Mouse (Mus musculus) embryonic facial prominence, embryonic 14.5 days (tissue): ENCODE results near the gene Prrt2. TPM values are rescaled to one million over a fixed set of nuclear protein-coding genes. Genes with fewer than 3 reads are reported as not detected.
A peak's percentile ranks its signal among the peaks of the same experiment; 100 is the strongest.

ENCODE experiments used
- ATAC-seq: fragments of 200-750 bp; cut with Nextera tagmentation; 2 replicates; pipeline ENCODE4 v1.8.0; 2017; ENCODE audit warnings: low read depth, moderate number of reproducible peaks, moderate TSS enrichment
- DNase-seq: peaks from one replicate; pipeline ENCODE4 v3.0.0-alpha.2; 2015; ENCODE audit warnings: low spot score
- H3K27ac ChIP-seq: fragments of 300-500 bp; sonication (generic); replicated peaks from 2 replicates; pipeline ENCODE4 v1.5.1; 2014; ENCODE audit warnings: low read depth, mild to moderate bottlenecking, low read length, moderate library complexity
- H3K27me3 ChIP-seq: fragments of 300-500 bp; sonication (generic); replicated peaks from 2 replicates; pipeline ENCODE4 v1.6.1; 2014; ENCODE audit warnings: low read length; ENCODE audit not compliant: control insufficient read depth, insufficient read depth
- H3K36me3 ChIP-seq: fragments of 300-500 bp; sonication (generic); 2 replicates; pipeline ENCODE4 v1.6.1; 2014; ENCODE audit warnings: low read length, mixed read lengths; ENCODE audit not compliant: control insufficient read depth, insufficient read depth
- H3K4me1 ChIP-seq: fragments of 300-500 bp; sonication (generic); 2 replicates; pipeline ENCODE4 v1.6.1; 2014; ENCODE audit warnings: antibody characterized with exemption, low read length; ENCODE audit not compliant: control insufficient read depth, insufficient read depth
- H3K4me2 ChIP-seq: fragments of 300-500 bp; sonication (generic); 2 replicates; pipeline ENCODE4 v1.6.1; 2014; ENCODE audit warnings: low read depth, mild to moderate bottlenecking, low read length, moderate library complexity, mixed read lengths
- H3K4me3 ChIP-seq: fragments of 300-500 bp; sonication (generic); 2 replicates; pipeline ENCODE4 v1.5.1; 2014; ENCODE audit warnings: low read depth, mild to moderate bottlenecking, low read length
- H3K9ac ChIP-seq: fragments of 300-500 bp; sonication (generic); 2 replicates; pipeline ENCODE4 v1.6.1; 2014; ENCODE audit warnings: low read depth, mild to moderate bottlenecking, low read length, moderate library complexity, mixed read lengths
- H3K9me3 ChIP-seq: fragments of 300-500 bp; sonication (generic); 2 replicates; pipeline ENCODE4 v1.6.1; 2016; ENCODE audit warnings: low read length; ENCODE audit not compliant: control insufficient read depth
- WGBS: fragments of 180-500 bp; shearing (Covaris S2); extraction: QIAGEN DNeasy Blood & Tissue Kit; methylation state at CpG from one replicate; pipeline ENCODE4 v1.1.7; 2014; 5-methylcytosine and 5-hydroxymethylcytosine counted together
- polyA plus RNA-seq: library from polyadenylated mRNA; unstranded; fragments of >200 nt; fragmentation: Nextera tagmentation; extraction: Ambion mirVana; gene quantifications from 2 replicates; pipeline ENCODE4 v1.2.1, GENCODE M21; 2014

Prrt2 gene
- polyA plus RNA-seq, 1 experiment from 2014 or later = 19.5 TPM

DNA sequence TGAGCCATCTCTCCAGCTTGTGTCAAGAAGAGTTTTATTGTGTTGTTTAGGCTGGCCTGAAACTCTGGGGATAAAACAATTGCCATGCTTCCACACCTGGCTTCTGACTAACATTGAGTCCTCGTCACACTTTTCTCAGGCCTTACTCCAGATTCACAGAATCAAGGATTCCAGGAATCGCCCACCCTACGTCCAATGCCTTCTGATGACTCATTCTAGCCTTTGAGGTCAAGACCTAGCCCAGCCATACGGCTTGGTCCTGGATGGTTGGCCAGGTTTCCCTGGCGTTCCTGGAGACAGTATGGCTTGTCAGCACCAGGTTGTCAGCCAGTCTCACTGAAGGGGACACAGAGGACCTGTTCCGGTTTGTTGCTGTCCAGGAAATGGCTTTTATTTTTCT is 8.6 kb downstream of the Prrt2 start:
- no peak for ATAC-seq
- peaks cover 40% of the 10 kb centered on the region for H3K36me3 ChIP-seq
- DNase-seq = no peak
- no peaks in the 10 kb centered on the region for H3K27me3 ChIP-seq
- H3K27ac ChIP-seq = no peak overlapping the region
- H3K4me1 ChIP-seq = peaks cover 5% of the 10 kb centered on the region; the same call in 1 of the 2 replicates
- 90% methylated on average over 6 of the region's 6 CpGs for WGBS
- H3K9ac ChIP-seq = no peak overlapping the region
- no peak overlapping the region for H3K4me3 ChIP-seq
- no peak overlapping the region for H3K4me2 ChIP-seq
- H3K9me3 ChIP-seq = no peaks in the 10 kb centered on the region

DNA sequence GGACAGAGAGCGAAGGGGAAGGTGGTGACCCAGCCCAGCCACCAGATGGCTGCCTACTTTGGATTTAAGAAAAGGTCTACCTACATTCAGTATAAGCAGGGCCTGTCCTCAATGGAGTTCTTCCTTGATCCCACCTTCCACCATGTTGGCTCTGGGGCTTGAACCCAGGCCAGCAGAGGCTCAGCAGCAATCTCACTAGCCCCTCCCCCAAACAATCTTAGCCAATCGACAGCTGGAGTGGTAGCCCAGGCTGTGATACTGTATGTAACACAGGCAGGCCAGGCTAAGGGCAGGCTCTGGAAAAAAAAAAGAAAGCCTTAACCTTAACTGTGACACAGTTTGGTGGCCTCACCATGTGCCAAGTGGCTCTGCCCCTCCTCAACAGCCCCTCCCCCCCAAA is 9.3 kb downstream of the Prrt2 start:
- Histone ChIP-seq H3K9ac (no peak overlapping the region), H3K4me3 (no peak overlapping the region), H3K27me3 (no peaks in the 10 kb centered on the region), H3K4me2 (no peak overlapping the region), H3K4me1 (peaks cover 5% of the 10 kb centered on the region; the same call in 1 of the 2 replicates), H3K36me3 (peaks cover 40% of the 10 kb centered on the region), H3K27ac (no peak overlapping the region), H3K9me3 (no peaks in the 10 kb centered on the region)
- WGBS = 62% methylated on average over 2 of the region's 2 CpGs
- DNase-seq (no peak), ATAC-seq (no peak)

DNA sequence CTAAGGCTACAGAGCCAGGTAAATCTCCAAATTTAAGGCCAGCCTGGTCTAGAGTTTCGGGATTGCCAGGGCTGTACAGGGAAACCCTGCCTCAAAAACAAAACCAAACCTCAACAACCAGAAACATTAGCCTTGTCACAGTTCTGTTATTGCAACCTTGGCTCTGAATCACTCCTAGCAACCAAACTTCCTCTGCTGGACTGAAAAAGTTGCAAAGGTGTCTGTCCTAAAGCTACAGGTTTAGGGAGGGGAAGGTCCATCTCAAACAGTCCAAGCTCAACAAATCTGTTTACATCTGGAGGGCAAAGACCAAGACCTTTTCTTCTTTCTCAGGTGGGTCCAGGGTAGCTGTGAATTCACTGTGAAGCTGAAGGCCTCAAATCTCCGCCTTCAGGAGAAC is 10.0 kb downstream of the Prrt2 start:
- Histone ChIP-seq H3K9me3 (no peaks in the 10 kb centered on the region), H3K9ac (no peak overlapping the region), H3K36me3 (peaks cover 39% of the 10 kb centered on the region), H3K4me1 (peaks cover 4% of the 10 kb centered on the region; the same call in 1 of the 2 replicates), H3K4me2 (no peak overlapping the region), H3K27ac (no peak overlapping the region), H3K27me3 (no peaks in the 10 kb centered on the region), H3K4me3 (no peak overlapping the region)
- no peak for ATAC-seq
- WGBS = 93% methylated on average over 2 of the region's 2 CpGs
- no peak for DNase-seq

DNA sequence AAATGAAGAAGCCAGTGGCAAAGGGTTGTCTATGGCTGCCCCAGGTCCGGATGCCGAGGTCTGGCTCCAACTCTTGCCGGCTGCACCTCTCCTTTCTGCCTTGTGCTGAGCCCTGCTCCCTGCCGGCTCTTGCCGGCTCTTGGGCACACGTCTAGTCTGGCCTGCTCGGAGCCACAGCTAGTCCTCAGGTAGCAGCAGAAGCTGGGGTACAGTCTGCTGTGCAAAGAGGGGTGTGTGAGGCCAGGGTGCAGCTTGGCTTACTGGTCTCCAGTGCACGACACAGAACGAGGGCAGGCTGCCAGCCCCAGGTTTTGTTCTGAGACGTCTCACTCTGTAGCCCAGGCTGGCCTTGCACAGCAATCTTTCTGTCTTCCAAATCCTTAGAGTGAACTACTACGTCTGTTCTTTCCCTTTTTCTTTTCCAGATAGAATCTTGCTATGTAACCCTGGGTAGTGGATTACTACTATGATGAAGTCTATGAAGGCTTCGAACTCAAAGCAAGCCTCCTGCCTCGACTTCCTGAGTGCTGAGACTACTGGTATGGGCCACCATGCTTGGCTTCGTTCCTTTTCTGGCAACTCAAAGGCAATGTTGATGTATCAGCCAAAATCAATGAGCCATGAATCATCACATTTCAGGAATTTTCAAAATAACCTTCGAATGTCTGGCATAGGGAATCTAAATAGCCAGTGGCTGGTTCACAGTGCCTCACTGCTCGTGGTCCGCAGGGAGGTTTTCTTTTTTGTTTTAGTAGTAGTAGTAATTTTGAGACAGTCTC is 11.5 kb downstream of the Prrt2 start:
- peak overlapping the region; percentile 48; the same call in 1 of the 2 replicates for H3K27ac ChIP-seq
- DNase-seq = no peak

DNA sequence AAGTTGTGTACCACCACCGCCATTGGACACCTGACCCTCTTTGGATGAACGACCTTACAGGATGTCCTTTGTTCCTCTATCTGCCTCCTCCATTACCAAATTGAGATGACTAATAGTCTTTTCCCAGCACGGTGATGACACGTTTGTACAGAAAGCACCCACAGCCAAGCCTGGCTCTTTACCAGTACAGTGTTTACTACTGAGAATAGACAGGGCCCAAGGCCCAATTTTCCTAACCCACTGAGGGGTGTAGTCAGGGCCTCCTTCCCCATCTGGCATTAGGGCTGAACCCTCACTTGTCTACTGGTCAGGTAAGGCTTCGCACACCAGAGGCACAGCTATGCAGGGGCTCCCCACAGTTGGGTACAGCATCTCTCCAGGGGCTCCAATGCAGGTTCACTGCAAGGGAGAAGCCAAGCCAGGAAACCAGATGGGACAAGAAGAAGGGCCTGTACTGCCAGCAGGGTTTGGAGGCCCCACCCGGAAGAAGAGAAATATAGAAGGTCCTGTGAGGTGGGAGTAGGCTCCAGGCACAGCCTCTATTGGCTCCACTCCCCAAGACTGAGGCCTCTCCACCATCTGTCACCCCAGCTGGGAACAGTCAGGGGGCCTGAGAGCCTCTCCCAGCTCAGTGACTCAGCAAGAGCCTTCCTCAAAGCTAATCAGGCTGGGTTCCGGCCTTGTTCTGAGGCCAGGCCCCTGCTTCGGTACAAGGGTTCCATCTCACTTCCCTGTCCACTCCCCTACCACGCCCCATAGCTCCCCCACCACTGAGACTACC is 12.6 kb downstream of the Prrt2 start:
- H3K9me3 ChIP-seq = no peaks in the 10 kb centered on the region
- peaks cover 15% of the 10 kb centered on the region for H3K36me3 ChIP-seq
- 77% methylated on average over 7 of the region's 9 CpGs for WGBS
- H3K27me3 ChIP-seq = no peaks in the 10 kb centered on the region
- H3K4me2 ChIP-seq = no peak overlapping the region
- ATAC-seq (peak; percentile 73), DNase-seq (peak; percentile 73)
- no peaks in the 10 kb centered on the region for H3K4me1 ChIP-seq
- H3K27ac ChIP-seq = peak overlapping the region; percentile 48; the same call in 1 of the 2 replicates
- H3K9ac ChIP-seq = no peak overlapping the region
- H3K4me3 ChIP-seq = no peak overlapping the region

More for the DNA sequence above, 11.5 kb downstream of the Prrt2 start:
- peaks cover 25% of the 10 kb centered on the region for H3K36me3 ChIP-seq
- H3K4me3 ChIP-seq = no peak overlapping the region
- H3K9ac ChIP-seq = no peak overlapping the region
- no peaks in the 10 kb centered on the region for H3K9me3 ChIP-seq
- no peaks in the 10 kb centered on the region for H3K4me1 ChIP-seq
- ATAC-seq = no peak
- H3K27me3 ChIP-seq = no peaks in the 10 kb centered on the region
- 86% methylated on average over 17 of the region's 17 CpGs for WGBS
- no peak overlapping the region for H3K4me2 ChIP-seq

DNA sequence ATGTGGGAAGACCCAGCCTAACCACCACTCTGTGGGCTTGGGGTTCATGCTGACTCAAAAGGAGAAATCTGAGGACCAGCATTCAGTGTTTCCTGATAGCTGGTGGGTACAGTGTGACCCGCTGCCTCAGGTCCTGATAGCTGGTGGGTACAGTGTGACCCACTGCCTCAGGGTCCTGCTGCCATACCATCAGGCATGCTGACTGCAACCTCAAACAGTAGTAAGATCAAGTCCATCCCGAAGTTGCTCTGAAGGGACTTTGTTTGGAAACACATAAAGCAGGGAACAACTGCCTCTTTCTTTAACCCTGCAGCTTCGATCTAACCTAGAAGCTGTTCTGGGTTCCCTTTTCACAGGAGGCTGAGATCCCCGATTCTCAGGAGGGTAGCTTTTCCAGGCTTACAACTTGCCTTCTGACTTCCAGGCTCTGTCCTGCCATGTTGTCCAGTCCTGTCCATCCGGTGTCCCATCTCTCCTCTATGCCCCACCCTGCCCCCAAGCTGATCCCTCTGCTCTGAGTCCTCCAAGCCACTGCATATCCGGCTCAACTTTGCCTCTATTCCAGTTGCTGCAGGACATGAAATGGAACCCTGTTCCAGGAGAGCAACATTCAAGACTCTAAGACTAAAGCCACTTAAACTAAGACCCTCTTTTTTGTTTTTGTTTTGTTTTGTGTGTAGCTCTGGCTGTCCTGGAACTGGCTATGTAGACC is 13.5 kb downstream of the Prrt2 start:
- Histone ChIP-seq H3K9ac (no peak overlapping the region), H3K4me2 (no peak overlapping the region), H3K4me3 (no peak overlapping the region), H3K4me1 (no peaks in the 10 kb centered on the region), H3K36me3 (peaks cover 5% of the 10 kb centered on the region), H3K27me3 (no peaks in the 10 kb centered on the region), H3K27ac (no peak overlapping the region), H3K9me3 (no peaks in the 10 kb centered on the region)
- ATAC-seq (no peak), DNase-seq (no peak)
- WGBS = 73% methylated on average over 6 of the region's 6 CpGs

DNA sequence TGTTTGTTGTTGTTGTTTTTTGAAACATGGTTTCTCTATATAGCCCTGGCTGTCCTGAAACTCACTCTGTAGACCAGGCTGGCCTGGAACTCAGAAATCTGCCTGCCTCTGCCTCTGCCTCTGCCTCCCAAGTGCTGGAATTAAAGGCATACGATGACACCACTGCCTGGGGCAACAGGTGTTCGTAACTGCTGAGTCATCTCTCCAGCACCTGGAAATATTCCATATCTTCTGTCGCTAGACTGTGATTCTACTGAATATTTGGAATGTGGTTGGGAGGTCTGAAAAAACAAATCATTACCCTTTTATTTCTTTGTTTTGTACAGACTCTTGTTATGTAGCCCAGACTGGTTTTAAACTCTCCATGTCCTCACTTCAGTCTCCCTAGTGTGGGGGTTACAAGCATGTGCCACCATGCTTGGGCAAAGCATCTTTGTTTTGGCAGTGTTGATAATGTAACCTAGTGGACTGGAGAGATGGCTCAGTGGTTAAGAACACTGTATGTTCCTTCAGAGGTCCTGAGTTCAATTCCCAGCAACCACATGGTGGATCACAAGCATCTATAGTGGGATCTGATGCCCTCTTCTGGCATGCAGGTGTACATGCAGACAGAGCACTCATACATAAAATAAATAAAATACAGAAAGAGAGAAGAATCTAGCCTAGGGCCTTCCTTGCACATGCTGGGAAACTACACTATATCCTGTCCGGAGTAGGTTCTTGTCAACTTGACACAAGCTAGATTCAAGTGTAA is 16.7 kb downstream of the Prrt2 start:
- Histone ChIP-seq H3K36me3 (no peaks in the 10 kb centered on the region), H3K4me3 (no peak overlapping the region), H3K9me3 (no peaks in the 10 kb centered on the region), H3K4me2 (no peak overlapping the region), H3K9ac (no peak overlapping the region), H3K27ac (no peak overlapping the region), H3K27me3 (no peaks in the 10 kb centered on the region), H3K4me1 (no peaks in the 10 kb centered on the region)
- DNase-seq (no peak), ATAC-seq (no peak)
- WGBS = 72% methylated on average over 4 of the region's 4 CpGs

DNA sequence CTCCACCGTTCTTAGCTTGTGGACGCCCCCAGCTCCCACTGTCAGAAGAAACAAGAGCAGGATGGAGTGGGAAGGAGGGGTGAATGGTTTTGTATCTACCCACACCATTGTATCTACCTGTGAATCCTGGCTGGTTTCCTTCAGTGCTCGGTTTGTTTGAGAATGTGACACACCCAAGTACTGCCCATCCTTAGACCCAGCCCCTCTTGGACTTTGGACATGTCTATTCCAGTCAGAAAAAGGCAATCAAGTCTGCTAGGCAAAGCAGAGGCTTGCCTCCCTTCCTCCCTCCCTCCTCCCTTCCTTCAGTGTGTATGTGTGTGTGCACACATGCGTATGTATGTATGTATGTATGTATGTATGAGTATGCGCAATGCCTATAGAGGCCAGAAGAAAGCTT is 17.4 kb downstream of the Prrt2 start:
- H3K4me1 ChIP-seq = no peaks in the 10 kb centered on the region
- no peak overlapping the region for H3K4me3 ChIP-seq
- no peak overlapping the region for H3K27ac ChIP-seq
- no peaks in the 10 kb centered on the region for H3K36me3 ChIP-seq
- 85% methylated on average over 5 of the region's 5 CpGs for WGBS
- DNase-seq (no peak), ATAC-seq (no peak)
- H3K9ac ChIP-seq = no peak overlapping the region
- no peaks in the 10 kb centered on the region for H3K9me3 ChIP-seq
- H3K4me2 ChIP-seq = no peak overlapping the region
- H3K27me3 ChIP-seq = no peaks in the 10 kb centered on the region
